Mouse (Mus musculus): Measurements from ENCODE around the gene Ripply3.
"Not testable (repeated sequence)": the region's sequence is repeated elsewhere in the genome, so short reads cannot be mapped to it uniquely, and the experiment has no call there.

Ripply3 gene

DNA sequence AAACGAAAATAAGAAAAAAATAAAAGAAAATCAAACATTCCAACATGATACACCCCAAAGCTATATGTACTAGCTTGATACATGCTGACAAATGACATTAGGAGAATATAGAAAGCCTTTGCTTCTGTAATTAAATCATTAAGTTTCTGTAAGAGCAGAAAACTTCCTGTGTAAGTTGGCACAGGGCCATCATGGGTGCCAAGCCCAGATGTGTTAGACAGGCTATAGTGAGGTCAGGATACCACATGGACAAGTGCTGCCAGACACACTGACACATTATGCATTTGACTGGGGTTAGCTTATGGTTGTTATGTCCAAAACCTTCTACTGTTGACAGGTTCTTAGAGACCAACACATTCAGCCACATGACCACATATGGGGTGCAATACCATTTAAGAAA, 13.0 kb upstream of the Ripply3 start:
- no peak for DNase-seq

- peak; percentile 53 for DNase-seq
Observed at GRCm38 (mm10) chr16:94317752-94318151, 10.5 kb upstream of the Ripply3 start.

DNA sequence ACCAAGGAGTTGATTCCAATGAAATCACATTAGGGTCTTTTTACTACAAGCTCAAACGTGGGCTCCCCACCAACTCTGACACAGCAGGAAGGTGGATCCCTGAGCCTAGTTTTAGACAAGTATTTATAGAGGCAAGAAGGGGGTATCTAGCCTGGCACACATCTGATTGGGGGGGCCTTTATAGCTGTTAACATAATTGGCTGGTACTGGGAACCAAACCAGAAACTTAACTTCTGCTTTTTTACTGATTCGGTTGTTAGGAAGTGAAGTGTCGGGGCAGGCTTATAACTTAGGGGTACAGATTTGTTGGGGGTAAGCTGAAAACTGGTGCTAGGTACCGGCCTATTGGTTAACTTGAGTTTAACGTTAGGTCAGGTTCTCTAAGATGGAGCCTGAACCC, 8.0 kb upstream of the Ripply3 start:
- no peak for DNase-seq

- DNase-seq: no peak
Observed at GRCm38 (mm10) chr16:94323681-94324080, 4.5 kb upstream of the Ripply3 start.

GRCm38 (mm10) chr16:94326008-94326407, 2.2 kb upstream of the Ripply3 start:
- DNase-seq: no peak

DNA sequence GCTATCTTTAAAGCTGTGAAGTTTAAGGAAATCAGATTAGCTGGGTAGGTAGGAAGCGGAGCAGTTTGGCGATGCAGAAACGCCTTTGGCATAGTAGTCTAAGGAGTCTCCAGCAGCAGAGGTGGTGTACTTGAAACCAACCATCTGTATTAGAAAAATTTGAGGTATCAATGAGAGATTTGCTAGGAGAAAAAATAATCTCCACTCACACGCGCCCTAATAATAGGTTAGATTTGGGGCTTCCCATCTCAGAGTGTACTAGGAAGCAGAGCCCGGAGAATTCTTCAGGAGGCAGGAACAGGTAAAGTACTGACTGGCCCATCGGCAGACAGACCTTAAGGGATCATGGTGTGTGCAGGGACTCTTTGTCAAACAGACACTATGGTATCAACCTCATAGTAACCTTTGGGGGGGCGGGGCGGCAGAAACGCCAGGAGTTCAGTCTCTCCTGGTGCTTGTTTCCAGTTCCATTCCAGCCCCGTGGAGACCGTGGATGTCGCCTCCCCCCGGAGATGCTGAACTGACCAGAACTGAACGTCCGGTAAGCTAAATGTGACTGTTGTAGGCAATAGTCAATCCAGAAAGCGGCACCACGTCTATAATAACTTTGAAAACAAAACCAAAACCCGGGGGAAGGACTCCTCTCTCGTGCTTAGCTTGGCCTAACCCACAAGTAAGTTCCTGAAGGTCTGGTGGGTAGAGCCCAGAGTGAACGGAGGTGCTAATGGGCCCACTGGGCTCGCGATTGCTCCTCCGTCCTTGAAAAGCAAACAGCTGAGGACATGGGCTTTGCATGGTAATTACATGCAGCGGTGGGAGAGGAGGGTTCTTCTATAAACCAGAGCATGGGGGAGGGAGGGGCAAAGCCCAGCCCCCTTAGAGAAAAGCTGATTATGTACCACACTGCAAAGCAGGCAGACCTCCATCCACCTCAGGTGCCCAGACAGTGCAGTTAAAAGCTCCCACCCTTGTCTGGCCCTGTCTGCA, 954 bp downstream of the Ripply3 start:
- DNase-seq: no peak

DNA sequence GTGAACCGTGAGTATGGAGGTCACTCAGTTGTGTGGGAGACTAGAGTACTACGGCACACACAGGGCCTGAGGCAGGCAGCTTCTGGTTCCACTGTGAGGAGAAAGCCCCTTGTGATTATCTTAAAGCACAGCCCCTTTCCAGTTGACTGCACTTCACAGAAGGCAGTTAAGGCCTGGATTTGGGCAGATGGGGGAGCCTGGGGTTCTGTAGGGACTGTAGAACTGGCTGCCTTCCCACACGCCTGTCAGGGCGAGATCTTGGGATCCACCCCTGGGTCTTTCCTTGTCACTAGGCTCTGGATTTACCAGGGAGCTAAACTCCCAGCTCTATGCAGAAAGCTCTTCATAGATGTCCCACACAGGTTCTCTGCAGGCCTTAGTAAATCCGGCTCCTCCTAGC, 2.2 kb downstream of the Ripply3 start:
- DNase-seq: no peak

DNA sequence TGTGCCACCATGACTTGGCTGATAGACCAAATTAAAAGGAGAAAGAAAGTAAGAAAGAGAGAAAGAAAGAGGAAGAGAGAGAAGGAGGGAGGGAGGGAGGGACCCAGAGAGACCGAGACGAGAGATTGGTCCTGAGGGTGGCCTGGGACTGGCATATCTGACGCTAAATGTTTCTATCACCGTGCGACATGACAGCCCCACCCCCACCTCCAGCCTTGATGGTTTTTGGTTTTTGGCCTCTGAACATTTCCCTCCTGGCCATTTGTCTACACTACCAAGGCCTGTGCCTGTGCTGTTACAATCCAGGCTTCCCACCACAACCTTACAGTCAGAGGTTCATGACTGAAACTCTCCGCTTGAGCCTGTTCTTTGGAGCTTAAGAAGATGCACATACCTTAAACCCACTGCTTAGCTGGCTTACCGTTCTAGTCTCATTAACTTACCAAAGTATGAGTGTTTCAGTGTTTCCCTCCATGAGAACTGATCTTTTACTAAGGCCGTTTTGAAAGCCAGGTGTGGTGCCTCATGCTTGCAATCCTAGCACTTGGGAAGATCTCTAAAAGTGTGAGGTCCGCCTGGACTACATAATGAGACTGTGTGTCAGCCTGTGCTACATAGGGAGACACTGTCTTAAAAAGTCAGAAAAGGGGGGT, 3.1 kb downstream of the Ripply3 start:
- DNase-seq: no peak

GRCm38 (mm10) chr16:94331886-94332252, 3.6 kb downstream of the Ripply3 start:
- peak; percentile 83 for DNase-seq

GRCm38 (mm10) chr16:94335656-94336055, 7.4 kb downstream of the Ripply3 start:
- DNase-seq: no peak

- DNase-seq: not testable (repeated sequence)
Observed at GRCm38 (mm10) chr16:94339164-94340160, 11.2 kb downstream of the Ripply3 start.

GRCm38 (mm10) chr16:94345733-94346132, 17.5 kb downstream of the Ripply3 start:
- no peak for DNase-seq

- no peak for DNase-seq
Observed at GRCm38 (mm10) chr16:94347080-94347731, 19.0 kb downstream of the Ripply3 start.

GRCm38 (mm10) chr16:94348779-94349178, 20.6 kb downstream of the Ripply3 start:
- no peak for DNase-seq

GRCm38 (mm10) chr16:94349588-94350286, 21.5 kb downstream of the Ripply3 start:
- peak; percentile 9 for DNase-seq

- DNase-seq: no peak
Observed at GRCm38 (mm10) chr16:94350287-94350677, 22.1 kb downstream of the Ripply3 start.

- DNase-seq: no peak
Observed at GRCm38 (mm10) chr16:94354450-94354849, 26.2 kb downstream of the Ripply3 start.

DNA sequence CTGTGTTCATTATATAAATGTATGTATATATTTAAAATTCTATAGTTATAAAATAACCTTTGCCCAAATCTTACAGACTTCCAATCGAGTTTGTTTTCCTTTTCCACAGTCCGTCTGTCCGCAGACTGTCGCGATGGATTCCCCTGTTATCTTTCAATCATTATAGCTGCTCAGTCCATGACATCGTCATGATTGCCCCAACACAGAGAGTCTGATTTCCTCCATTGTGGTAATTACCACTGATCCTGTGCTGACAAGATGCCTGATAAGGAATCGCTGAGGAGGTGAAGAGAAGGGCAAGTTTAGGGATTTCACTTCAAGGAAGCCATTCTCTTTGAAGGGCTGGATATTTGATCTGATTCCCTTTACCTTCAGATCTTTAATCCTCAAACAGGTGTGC, 27.8 kb downstream of the Ripply3 start:
- no peak for DNase-seq

DNA sequence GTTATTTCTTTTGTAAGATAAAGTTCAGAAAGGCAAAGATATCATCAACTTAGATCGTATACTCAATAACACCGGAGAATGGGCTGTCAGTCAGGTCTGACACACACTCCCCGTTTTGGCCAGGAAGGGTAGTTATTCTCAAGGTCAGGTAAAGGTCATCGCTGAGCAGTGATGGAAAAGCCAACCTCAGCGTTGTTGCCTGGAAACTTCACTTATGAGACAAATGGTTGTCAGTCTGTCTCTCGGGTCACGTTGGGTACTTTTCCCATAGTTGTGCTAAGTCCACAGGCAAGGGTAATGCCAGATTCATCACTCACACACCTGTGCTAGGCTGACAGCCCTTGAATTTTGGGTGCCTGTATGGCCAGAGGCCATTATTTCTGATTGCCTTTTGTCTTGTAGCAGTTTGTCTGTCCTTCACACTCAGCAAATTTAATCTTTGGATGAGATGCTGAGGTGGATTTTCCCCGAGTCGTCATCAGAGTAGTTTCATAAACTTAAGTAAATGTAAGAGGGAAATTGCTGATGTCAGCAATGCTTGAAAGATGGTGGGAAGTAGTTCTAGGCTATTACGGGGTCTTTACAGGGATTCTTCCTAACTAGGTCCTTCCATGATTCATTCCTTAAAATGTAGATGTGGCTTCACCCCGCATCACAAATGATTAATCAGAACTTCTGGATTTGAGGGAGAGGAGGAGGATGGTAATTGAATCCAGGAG, 28.7 kb downstream of the Ripply3 start:
- DNase-seq: no peak

GRCm38 (mm10) chr16:94358091-94358490, 29.9 kb downstream of the Ripply3 start:
- DNase-seq: no peak
